Mouse (Mus musculus): ENCODE measurements around the gene Fat2. TPM values are rescaled to one million over a fixed set of nuclear protein-coding genes. Genes with fewer than 3 reads are reported as not detected.

Fat2 gene
- polyA plus RNA-seq, 1 experiment = not detected

- no peak overlapping the region for H3K27ac ChIP-seq (ENCODE audit: control insufficient read depth, insufficient read depth, low read depth, low read length, poor library complexity)
- H3K4me1 ChIP-seq (ENCODE audit: control insufficient read depth, insufficient read depth, low read length) = no peaks in the 10 kb centered on the region
- WGBS = 82% methylated on average over 3 of the region's 3 CpGs
- no peak overlapping the region for H3K4me3 ChIP-seq (replicated peaks; ENCODE audit: control insufficient read depth, low read depth, low read length)
- TF ChIP-seq POLR2A (IDR thresholded peaks at IDR 0.05; ENCODE audit: borderline replicate concordance, control insufficient read depth, low read depth, low read length) (no peak), CTCF (IDR thresholded peaks at IDR 0.05; ENCODE audit: control insufficient read depth, insufficient read depth, low read length) (no peak)
Measured at GRCm38 (mm10) chr11:55218473-55218872, 117.9 kb downstream of the Fat2 start.

- no peak overlapping the region for H3K4me3 ChIP-seq (replicated peaks; ENCODE audit: control insufficient read depth, low read depth, low read length)
- TF ChIP-seq POLR2A (IDR thresholded peaks at IDR 0.05; ENCODE audit: borderline replicate concordance, control insufficient read depth, low read depth, low read length) (no peak), CTCF (IDR thresholded peaks at IDR 0.05; ENCODE audit: control insufficient read depth, insufficient read depth, low read length) (no peak)
- H3K27ac ChIP-seq (ENCODE audit: control insufficient read depth, insufficient read depth, low read depth, low read length, poor library complexity) = no peak overlapping the region
- 82% methylated on average over 7 of the region's 7 CpGs for WGBS
- H3K4me1 ChIP-seq (ENCODE audit: control insufficient read depth, insufficient read depth, low read length) = no peaks in the 10 kb centered on the region
Measured at GRCm38 (mm10) chr11:55217880-55218279, 118.5 kb downstream of the Fat2 start.

- Histone ChIP-seq H3K27ac (ENCODE audit: control insufficient read depth, insufficient read depth, low read depth, low read length, poor library complexity) (no peak overlapping the region), H3K4me3 (replicated peaks; ENCODE audit: control insufficient read depth, low read depth, low read length) (no peak overlapping the region), H3K4me1 (ENCODE audit: control insufficient read depth, insufficient read depth, low read length) (no peaks in the 10 kb centered on the region)
- TF ChIP-seq POLR2A (IDR thresholded peaks at IDR 0.05; ENCODE audit: borderline replicate concordance, control insufficient read depth, low read depth, low read length) = no peak
- no peak for TF ChIP-seq CTCF (IDR thresholded peaks at IDR 0.05; ENCODE audit: control insufficient read depth, insufficient read depth, low read length)
- 88% methylated on average over 4 of the region's 4 CpGs for WGBS
Measured at GRCm38 (mm10) chr11:55217418-55217817, 118.9 kb downstream of the Fat2 start.

- whole genome bisulfite sequencing = 88% methylated on average over 13 of the region's 13 CpGs
- H3K4me3 ChIP-seq (replicated peaks; ENCODE audit: control insufficient read depth, low read depth, low read length) = no peak overlapping the region
- H3K27ac ChIP-seq (ENCODE audit: control insufficient read depth, insufficient read depth, low read depth, low read length, poor library complexity) = no peak overlapping the region
- no peak for TF ChIP-seq CTCF (IDR thresholded peaks at IDR 0.05; ENCODE audit: control insufficient read depth, insufficient read depth, low read length)
- no peaks in the 10 kb centered on the region for H3K4me1 ChIP-seq (ENCODE audit: control insufficient read depth, insufficient read depth, low read length)
Measured at GRCm38 (mm10) chr11:55216830-55217229, 119.5 kb downstream of the Fat2 start.

GRCm38 (mm10) chr11:55216061-55216460 is 120.3 kb downstream of the Fat2 start:
- no peak overlapping the region for H3K4me3 ChIP-seq (replicated peaks; ENCODE audit: control insufficient read depth, low read depth, low read length)
- no peaks in the 10 kb centered on the region for H3K4me1 ChIP-seq (ENCODE audit: control insufficient read depth, insufficient read depth, low read length)
- TF ChIP-seq CTCF (IDR thresholded peaks at IDR 0.05; ENCODE audit: control insufficient read depth, insufficient read depth, low read length) (no peak), POLR2A (IDR thresholded peaks at IDR 0.05; ENCODE audit: borderline replicate concordance, control insufficient read depth, low read depth, low read length) (no peak)
- no peak overlapping the region for H3K27ac ChIP-seq (ENCODE audit: control insufficient read depth, insufficient read depth, low read depth, low read length, poor library complexity)
- WGBS = 78% methylated on average over 4 of the region's 4 CpGs

GRCm38 (mm10) chr11:55214978-55215377 is 121.4 kb downstream of the Fat2 start:
- WGBS = 38% methylated on average over 3 of the region's 3 CpGs
- Histone ChIP-seq H3K4me1 (ENCODE audit: control insufficient read depth, insufficient read depth, low read length) (no peaks in the 10 kb centered on the region), H3K4me3 (replicated peaks; ENCODE audit: control insufficient read depth, low read depth, low read length) (no peak overlapping the region), H3K27ac (ENCODE audit: control insufficient read depth, insufficient read depth, low read depth, low read length, poor library complexity) (no peak overlapping the region)
- TF ChIP-seq POLR2A (IDR thresholded peaks at IDR 0.05; ENCODE audit: borderline replicate concordance, control insufficient read depth, low read depth, low read length) = no peak
- no peak for TF ChIP-seq CTCF (IDR thresholded peaks at IDR 0.05; ENCODE audit: control insufficient read depth, insufficient read depth, low read length)

GRCm38 (mm10) chr11:55214161-55214560 is 122.2 kb downstream of the Fat2 start:
- Histone ChIP-seq H3K4me1 (ENCODE audit: control insufficient read depth, insufficient read depth, low read length) (no peaks in the 10 kb centered on the region), H3K27ac (ENCODE audit: control insufficient read depth, insufficient read depth, low read depth, low read length, poor library complexity) (no peak overlapping the region), H3K4me3 (replicated peaks; ENCODE audit: control insufficient read depth, low read depth, low read length) (no peak overlapping the region)
- TF ChIP-seq CTCF (IDR thresholded peaks at IDR 0.05; ENCODE audit: control insufficient read depth, insufficient read depth, low read length) (no peak), POLR2A (IDR thresholded peaks at IDR 0.05; ENCODE audit: borderline replicate concordance, control insufficient read depth, low read depth, low read length) (no peak)
- 90% methylated on average over 5 of the region's 5 CpGs for WGBS

- H3K4me3 ChIP-seq (replicated peaks; ENCODE audit: control insufficient read depth, low read depth, low read length) = no peak overlapping the region
- no peak for TF ChIP-seq POLR2A (IDR thresholded peaks at IDR 0.05; ENCODE audit: borderline replicate concordance, control insufficient read depth, low read depth, low read length)
- TF ChIP-seq CTCF (IDR thresholded peaks at IDR 0.05; ENCODE audit: control insufficient read depth, insufficient read depth, low read length) = no peak
- no peak overlapping the region for H3K27ac ChIP-seq (ENCODE audit: control insufficient read depth, insufficient read depth, low read depth, low read length, poor library complexity)
- WGBS = 71% methylated on average over 4 of the region's 4 CpGs
- H3K4me1 ChIP-seq (ENCODE audit: control insufficient read depth, insufficient read depth, low read length) = no peaks in the 10 kb centered on the region
Measured at GRCm38 (mm10) chr11:55213518-55213917, 122.8 kb downstream of the Fat2 start.

- Histone ChIP-seq H3K27ac (ENCODE audit: control insufficient read depth, insufficient read depth, low read depth, low read length, poor library complexity) (no peak overlapping the region), H3K4me3 (replicated peaks; ENCODE audit: control insufficient read depth, low read depth, low read length) (no peak overlapping the region), H3K4me1 (ENCODE audit: control insufficient read depth, insufficient read depth, low read length) (peaks cover 2% of the 10 kb centered on the region; the same call in 1 of the 2 replicates)
- TF ChIP-seq CTCF (IDR thresholded peaks at IDR 0.05; ENCODE audit: control insufficient read depth, insufficient read depth, low read length) = no peak
- TF ChIP-seq POLR2A (IDR thresholded peaks at IDR 0.05; ENCODE audit: borderline replicate concordance, control insufficient read depth, low read depth, low read length) = no peak
- 59% methylated on average over 6 of the region's 6 CpGs for WGBS
Measured at GRCm38 (mm10) chr11:55209626-55210353, 126.6 kb downstream of the Fat2 start.
